Mouse (Mus musculus): ENCODE results near the gene Foxo1. TPM values are rescaled to one million over a fixed set of nuclear protein-coding genes. Genes with fewer than 3 reads are reported as not detected.

The Foxo1 gene
- polyA plus RNA-seq (2015; fragmentation: Nextera tagmentation; extraction: Ambion mirVana): 3.4 and 4.0 TPM in 2 replicates

- Histone ChIP-seq H3K27me3 (ENCODE audit: control insufficient read depth, insufficient read depth, low read length) (no peaks in the 10 kb centered on the region), H3K4me1 (replicated peaks; ENCODE audit: control insufficient read depth, insufficient read depth) (0 out of 2 replicates have a peak, but pooled peaks cover 3% of the 10 kb centered on the region), H3K9ac (ENCODE audit: low read length) (peak within 1 kb of the TSS; percentile 88), H3K36me3 (ENCODE audit: control insufficient read depth, insufficient read depth, low read length) (no peaks in the 10 kb centered on the region), H3K27ac (replicated peaks) (peak within 1 kb of the TSS; percentile 96), H3K4me3 (ENCODE audit: low read depth, low read length) (peak within 1 kb of the TSS; percentile 87), H3K4me2 (replicated peaks; ENCODE audit: low read depth) (peak within 1 kb of the TSS; percentile 93), H3K9me3 (ENCODE audit: control insufficient read depth, low read length) (no peaks in the 10 kb centered on the region)
- DNase-seq (ENCODE audit: low spot score) (peak; percentile 92), ATAC-seq (ENCODE audit: low FRiP score, low TSS enrichment) (peak; percentile 92)
- WGBS: 0% methylated on average over 85 of the region's 85 CpGs
- TF ChIP-seq EP300 (optimal IDR thresholded peaks at IDR 0.05) (no peak), CTCF (IDR thresholded peaks at IDR 0.05; ENCODE audit: low read depth) (0 out of 2 replicates have a peak, but pooled peaks have one; percentile 4)
Measured at GRCm38 (mm10) chr3:52267652-52268486, at the start of gene Foxo1. Gene Foxo1 (plus strand): TSS chr3:52268336.

GRCm38 (mm10) chr3:52218864-52219263 lies 49.3 kb upstream of the Foxo1 start:
- no peaks in the 10 kb centered on the region for H3K9me3 ChIP-seq (ENCODE audit: control insufficient read depth, low read length)
- peak; percentile 9 for DNase-seq (ENCODE audit: low spot score)
- H3K27ac ChIP-seq (replicated peaks): no peak overlapping the region
- no peaks in the 10 kb centered on the region for H3K36me3 ChIP-seq (ENCODE audit: control insufficient read depth, insufficient read depth, low read length)
- ATAC-seq (ENCODE audit: low FRiP score, low TSS enrichment): no peak
- no peak overlapping the region for H3K9ac ChIP-seq (ENCODE audit: low read length)
- H3K27me3 ChIP-seq (ENCODE audit: control insufficient read depth, insufficient read depth, low read length): no peaks in the 10 kb centered on the region
- no peak overlapping the region for H3K4me3 ChIP-seq (ENCODE audit: low read depth, low read length)
- no peaks in the 10 kb centered on the region for H3K4me1 ChIP-seq (replicated peaks; ENCODE audit: control insufficient read depth, insufficient read depth)
- WGBS: 63% methylated on average over 7 of the region's 7 CpGs
- H3K4me2 ChIP-seq (replicated peaks; ENCODE audit: low read depth): no peak overlapping the region
- TF ChIP-seq EP300 (optimal IDR thresholded peaks at IDR 0.05) (no peak), CTCF (IDR thresholded peaks at IDR 0.05; ENCODE audit: low read depth) (no peak)

- H3K9ac ChIP-seq (ENCODE audit: low read length): no peak overlapping the region
Measured at GRCm38 (mm10) chr3:52221082-52221481, 47.1 kb upstream of the Foxo1 start.

GRCm38 (mm10) chr3:52221931-52222330 lies 46.2 kb upstream of the Foxo1 start:
- no peaks in the 10 kb centered on the region for H3K27me3 ChIP-seq (ENCODE audit: control insufficient read depth, insufficient read depth, low read length)
- 28% methylated on average over 5 of the region's 5 CpGs for WGBS

More at GRCm38 (mm10) chr3:52221082-52221481, 47.1 kb upstream of the Foxo1 start:
- no peaks in the 10 kb centered on the region for H3K9me3 ChIP-seq (ENCODE audit: control insufficient read depth, low read length)
- no peaks in the 10 kb centered on the region for H3K4me1 ChIP-seq (replicated peaks; ENCODE audit: control insufficient read depth, insufficient read depth)
- no peak overlapping the region for H3K27ac ChIP-seq (replicated peaks)
- ATAC-seq (ENCODE audit: low FRiP score, low TSS enrichment) (no peak), DNase-seq (ENCODE audit: low spot score) (no peak)
- H3K4me3 ChIP-seq (ENCODE audit: low read depth, low read length): no peak overlapping the region
- no peaks in the 10 kb centered on the region for H3K27me3 ChIP-seq (ENCODE audit: control insufficient read depth, insufficient read depth, low read length)
- WGBS: 53% methylated on average over 3 of the region's 3 CpGs
- H3K4me2 ChIP-seq (replicated peaks; ENCODE audit: low read depth): no peak overlapping the region
- H3K36me3 ChIP-seq (ENCODE audit: control insufficient read depth, insufficient read depth, low read length): no peaks in the 10 kb centered on the region
- TF ChIP-seq CTCF (IDR thresholded peaks at IDR 0.05; ENCODE audit: low read depth): no peak
- TF ChIP-seq EP300 (optimal IDR thresholded peaks at IDR 0.05): no peak

GRCm38 (mm10) chr3:52236488-52236887 lies 31.6 kb upstream of the Foxo1 start:
- H3K9ac ChIP-seq (ENCODE audit: low read length): no peak overlapping the region
- no peak overlapping the region for H3K4me3 ChIP-seq (ENCODE audit: low read depth, low read length)
- no peaks in the 10 kb centered on the region for H3K9me3 ChIP-seq (ENCODE audit: control insufficient read depth, low read length)
- TF ChIP-seq CTCF (IDR thresholded peaks at IDR 0.05; ENCODE audit: low read depth) (peak; percentile 45), EP300 (optimal IDR thresholded peaks at IDR 0.05) (no peak)
- H3K27ac ChIP-seq (replicated peaks): no peak overlapping the region
- DNase-seq (ENCODE audit: low spot score) (no peak), ATAC-seq (ENCODE audit: low FRiP score, low TSS enrichment) (no peak)
- H3K4me1 ChIP-seq (replicated peaks; ENCODE audit: control insufficient read depth, insufficient read depth): no peaks in the 10 kb centered on the region
- H3K27me3 ChIP-seq (ENCODE audit: control insufficient read depth, insufficient read depth, low read length): no peaks in the 10 kb centered on the region
- H3K36me3 ChIP-seq (ENCODE audit: control insufficient read depth, insufficient read depth, low read length): no peaks in the 10 kb centered on the region
- H3K4me2 ChIP-seq (replicated peaks; ENCODE audit: low read depth): no peak overlapping the region
- 81% methylated on average over 4 of the region's 4 CpGs for WGBS

More at GRCm38 (mm10) chr3:52221931-52222330, 46.2 kb upstream of the Foxo1 start:
- ATAC-seq (ENCODE audit: low FRiP score, low TSS enrichment): no peak
- no peaks in the 10 kb centered on the region for H3K36me3 ChIP-seq (ENCODE audit: control insufficient read depth, insufficient read depth, low read length)
- H3K4me3 ChIP-seq (ENCODE audit: low read depth, low read length): no peak overlapping the region
- no peak overlapping the region for H3K4me2 ChIP-seq (replicated peaks; ENCODE audit: low read depth)
- no peak overlapping the region for H3K9ac ChIP-seq (ENCODE audit: low read length)
- H3K9me3 ChIP-seq (ENCODE audit: control insufficient read depth, low read length): no peaks in the 10 kb centered on the region
- no peaks in the 10 kb centered on the region for H3K4me1 ChIP-seq (replicated peaks; ENCODE audit: control insufficient read depth, insufficient read depth)
- TF ChIP-seq CTCF (IDR thresholded peaks at IDR 0.05; ENCODE audit: low read depth) (no peak), EP300 (optimal IDR thresholded peaks at IDR 0.05) (no peak)
- DNase-seq (ENCODE audit: low spot score): no peak
- H3K27ac ChIP-seq (replicated peaks): no peak overlapping the region

- H3K4me2 ChIP-seq (replicated peaks; ENCODE audit: low read depth): no peak overlapping the region
- no peak for DNase-seq (ENCODE audit: low spot score)
- WGBS: 91% methylated on average over 3 of the region's 3 CpGs
- no peak overlapping the region for H3K4me3 ChIP-seq (ENCODE audit: low read depth, low read length)
- peak; percentile 64; the same call in 1 of the 2 replicates for ATAC-seq (ENCODE audit: low FRiP score, low TSS enrichment)
- no peak overlapping the region for H3K27ac ChIP-seq (replicated peaks)
- H3K27me3 ChIP-seq (ENCODE audit: control insufficient read depth, insufficient read depth, low read length): no peaks in the 10 kb centered on the region
- no peaks in the 10 kb centered on the region for H3K9me3 ChIP-seq (ENCODE audit: control insufficient read depth, low read length)
- H3K9ac ChIP-seq (ENCODE audit: low read length): no peak overlapping the region
- H3K36me3 ChIP-seq (ENCODE audit: control insufficient read depth, insufficient read depth, low read length): no peaks in the 10 kb centered on the region
- H3K4me1 ChIP-seq (replicated peaks; ENCODE audit: control insufficient read depth, insufficient read depth): no peaks in the 10 kb centered on the region
- no peak for TF ChIP-seq CTCF (IDR thresholded peaks at IDR 0.05; ENCODE audit: low read depth)
- TF ChIP-seq EP300 (optimal IDR thresholded peaks at IDR 0.05): no peak
Measured at GRCm38 (mm10) chr3:52237136-52237535, 31.0 kb upstream of the Foxo1 start.
